Mouse (Mus musculus) heart, adult 8-10 months (tissue): ENCODE measurements around the gene Gm17334. TPM values are rescaled to one million over a fixed set of nuclear protein-coding genes. Genes with fewer than 3 reads are reported as not detected.
A peak's percentile ranks its signal among the peaks of the same experiment; 100 is the strongest.

Source experiments
- DNase-seq: peaks from one replicate; pipeline ENCODE4 v3.0.0; 2022; ENCODE audit warnings: low spot score
- total RNA-seq, 4 experiments: library from RNA; stranded (reverse); gene quantifications; 2 replicates each; pipeline ENCODE4 v1.2.4; 2022

The Gm17334 gene
- under 1 TPM; 0.40 to 0.60 (median 0.45) TPM for total RNA-seq

DNA sequence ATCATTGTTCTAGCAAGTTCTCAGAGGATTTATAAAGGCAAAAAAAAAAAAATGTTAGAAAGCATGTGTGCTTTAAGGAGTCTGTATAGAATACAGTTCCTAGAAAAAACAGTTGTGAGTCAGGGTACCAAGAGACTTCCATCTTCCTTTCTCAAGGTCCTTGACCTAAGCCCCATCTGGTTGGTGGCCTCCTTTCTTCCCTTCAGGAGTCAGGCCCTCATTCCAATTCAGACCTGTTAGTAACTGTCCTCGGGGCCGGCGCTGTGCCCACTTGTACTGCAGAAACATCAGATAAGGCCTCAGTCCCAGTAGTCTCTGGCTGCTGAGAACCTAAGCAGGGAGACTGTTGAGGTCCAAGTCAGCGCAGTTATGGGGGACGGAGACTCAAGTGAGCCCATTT is at the start of gene Gm17334:
Gene Gm17334, minus strand, starts transcription at position 101 of the 400 bp plus-strand sequence.
- no peak for DNase-seq

DNA sequence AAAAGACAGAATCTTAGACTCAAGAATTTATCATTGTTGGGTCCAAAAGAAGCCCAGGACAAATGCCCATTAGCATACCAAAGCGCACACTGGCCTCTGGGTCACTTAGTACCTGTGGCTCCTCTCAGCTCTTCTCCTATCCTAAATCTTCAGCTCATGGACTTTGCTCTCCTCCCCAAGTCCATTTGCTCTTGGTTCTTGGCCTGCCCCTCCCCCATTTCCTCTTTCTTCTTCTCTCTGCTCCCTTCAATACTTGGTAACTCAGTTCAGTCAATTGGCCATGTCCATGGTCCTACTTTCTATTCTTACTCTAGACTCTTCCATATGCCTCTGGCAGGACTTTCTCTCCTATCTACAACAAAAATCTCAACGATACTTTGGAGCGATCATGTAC is 49.0 kb upstream of the Gm17334 start:
- no peak for DNase-seq

DNA sequence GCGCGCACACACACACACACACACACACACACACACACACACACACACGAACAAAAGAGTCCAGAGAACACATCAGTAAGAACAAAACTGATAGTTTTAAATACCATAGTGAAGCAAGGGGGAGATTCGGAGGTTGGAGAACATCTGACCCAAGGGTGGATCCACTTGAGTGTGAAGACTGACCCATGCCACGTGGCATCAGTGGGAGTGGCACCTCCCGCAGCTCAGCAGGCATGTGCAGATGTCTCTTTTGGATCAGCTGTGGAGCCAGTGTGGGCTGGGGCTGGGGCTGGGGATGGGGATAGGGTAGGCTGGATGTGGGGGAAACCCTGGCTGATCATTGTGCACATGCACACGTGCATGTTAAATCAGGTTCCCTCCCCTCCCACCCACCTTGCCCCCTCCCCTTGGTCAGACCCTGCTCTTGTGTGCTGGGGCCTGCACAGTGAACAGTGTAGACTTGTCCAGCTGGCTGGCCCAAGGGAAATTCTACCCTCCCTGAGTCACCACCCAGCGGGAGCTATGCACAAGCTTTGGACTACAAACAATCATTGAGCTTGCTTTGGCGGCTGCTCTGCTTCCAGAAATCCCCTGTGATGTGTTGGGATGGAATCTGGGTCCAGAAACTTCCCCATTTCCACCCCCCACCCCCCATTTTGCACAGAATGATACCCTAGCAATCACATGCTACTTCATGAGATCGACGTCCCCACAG is 48.4 kb upstream of the Gm17334 start:
- DNase-seq: peak; percentile 43

DNA sequence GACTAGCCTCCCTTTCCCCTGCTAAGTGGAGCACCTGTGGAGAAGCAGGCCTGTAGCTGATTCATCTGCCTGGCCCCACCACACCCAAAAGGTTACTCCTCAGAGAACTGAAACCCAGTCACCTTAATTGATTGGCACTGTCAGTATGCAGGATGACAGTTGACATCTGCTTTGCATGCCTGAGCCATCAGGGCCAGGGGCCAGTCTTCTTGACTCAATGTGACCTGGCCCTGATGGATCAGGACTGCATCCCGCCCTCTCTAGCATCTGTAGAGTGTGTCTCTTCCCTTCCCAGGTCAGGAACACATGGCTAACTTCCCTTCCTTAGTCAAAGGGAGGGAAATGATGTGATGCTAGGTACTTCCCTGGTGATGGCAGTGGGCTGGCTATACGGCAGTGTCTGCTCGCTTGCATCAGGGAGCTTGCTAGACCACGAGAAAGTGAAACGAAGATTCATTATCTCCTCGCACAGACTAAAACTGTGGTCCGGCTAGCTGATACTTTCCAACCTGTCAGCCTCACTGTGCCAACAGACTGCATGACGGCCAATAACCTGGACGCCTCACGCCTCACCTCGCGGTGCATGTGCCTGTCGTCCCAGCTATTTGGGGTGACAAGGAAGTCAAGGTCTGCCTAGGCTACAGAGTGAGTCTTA is 47.7 kb upstream of the Gm17334 start:
- DNase-seq: no peak

DNA sequence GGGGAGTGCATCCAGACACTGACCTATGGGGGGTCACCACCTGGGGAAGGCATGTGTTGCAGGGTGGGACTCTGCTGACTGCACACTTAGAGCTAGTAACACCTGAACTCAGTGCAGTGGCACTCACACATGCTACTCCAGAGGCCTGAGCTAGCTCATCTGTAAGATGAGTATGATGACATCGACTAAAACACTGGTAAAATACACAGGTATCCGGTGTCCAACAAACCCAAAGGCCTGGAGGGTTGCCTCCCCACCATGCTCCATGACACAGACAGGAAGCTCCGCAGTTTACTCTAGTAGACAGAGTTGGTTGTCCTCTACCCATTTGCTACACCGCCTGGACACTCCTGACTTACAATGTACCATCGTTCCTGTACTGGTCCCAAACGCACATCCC is 46.5 kb upstream of the Gm17334 start:
- DNase-seq: no peak

DNA sequence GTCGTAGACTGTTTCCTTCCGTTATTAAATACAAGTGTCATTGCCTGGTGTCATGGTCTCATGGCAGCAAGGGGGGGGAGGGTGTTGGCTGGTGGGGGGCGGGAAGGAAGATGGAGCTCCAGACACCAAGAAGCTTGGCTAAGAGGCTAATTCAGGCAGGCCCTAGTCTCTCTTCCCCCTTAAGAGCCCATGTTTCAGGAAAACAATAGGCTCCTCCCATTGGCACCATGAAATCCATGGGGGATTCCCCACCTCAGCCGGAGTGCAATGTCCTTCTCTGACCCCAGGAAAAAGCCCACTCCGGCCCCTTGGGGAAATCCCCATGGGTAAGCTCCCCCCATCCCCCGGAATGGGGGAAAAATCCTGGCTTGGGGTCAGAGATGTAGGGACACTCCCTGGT is 45.8 kb upstream of the Gm17334 start:
- peak; percentile 55 for DNase-seq

DNA sequence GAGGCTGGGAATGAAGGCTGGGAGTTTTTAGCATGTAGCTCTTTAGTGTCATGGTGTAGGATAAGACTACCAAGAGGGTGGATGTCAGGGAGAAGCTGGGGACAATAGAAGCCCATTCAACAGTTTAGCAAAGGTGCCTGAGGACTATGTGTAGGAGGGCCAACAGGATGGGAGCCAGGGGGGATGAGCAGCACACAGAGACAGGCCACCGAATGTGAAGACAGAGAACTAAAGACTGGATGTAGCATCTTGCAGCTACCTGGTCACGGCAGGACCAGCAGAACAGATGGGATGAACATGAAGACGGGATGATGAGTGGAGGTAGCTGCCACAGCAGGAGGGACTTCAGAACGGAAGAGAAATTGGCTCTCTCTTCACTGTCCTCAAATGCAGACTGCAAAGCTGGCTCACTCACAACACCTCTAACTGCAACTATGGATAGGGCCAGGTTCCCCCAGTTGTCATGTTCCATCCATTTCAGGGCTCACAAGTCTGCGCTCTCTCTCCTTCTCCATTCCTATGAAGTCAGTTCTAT is 43.9 kb upstream of the Gm17334 start:
- no peak for DNase-seq

DNA sequence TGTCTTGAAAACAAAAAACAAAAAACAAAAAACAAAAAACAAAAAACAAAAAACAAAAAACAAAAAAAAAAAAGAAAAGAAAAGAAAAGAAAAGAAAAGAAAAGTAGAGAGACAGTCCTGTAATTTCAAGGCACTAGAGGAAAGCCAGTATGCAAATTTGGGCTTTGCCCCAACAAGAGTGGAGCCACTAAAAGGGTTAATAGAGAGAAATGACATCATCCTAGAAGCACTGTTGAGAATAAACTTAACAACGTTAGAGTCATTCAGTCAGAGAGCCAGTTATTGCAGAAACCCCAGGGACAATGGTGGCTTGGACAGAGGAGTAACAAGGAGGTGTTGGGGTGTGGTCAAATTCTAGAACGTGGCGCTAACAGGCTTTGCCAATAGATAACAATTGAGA is 41.8 kb upstream of the Gm17334 start:
- DNase-seq: no peak

DNA sequence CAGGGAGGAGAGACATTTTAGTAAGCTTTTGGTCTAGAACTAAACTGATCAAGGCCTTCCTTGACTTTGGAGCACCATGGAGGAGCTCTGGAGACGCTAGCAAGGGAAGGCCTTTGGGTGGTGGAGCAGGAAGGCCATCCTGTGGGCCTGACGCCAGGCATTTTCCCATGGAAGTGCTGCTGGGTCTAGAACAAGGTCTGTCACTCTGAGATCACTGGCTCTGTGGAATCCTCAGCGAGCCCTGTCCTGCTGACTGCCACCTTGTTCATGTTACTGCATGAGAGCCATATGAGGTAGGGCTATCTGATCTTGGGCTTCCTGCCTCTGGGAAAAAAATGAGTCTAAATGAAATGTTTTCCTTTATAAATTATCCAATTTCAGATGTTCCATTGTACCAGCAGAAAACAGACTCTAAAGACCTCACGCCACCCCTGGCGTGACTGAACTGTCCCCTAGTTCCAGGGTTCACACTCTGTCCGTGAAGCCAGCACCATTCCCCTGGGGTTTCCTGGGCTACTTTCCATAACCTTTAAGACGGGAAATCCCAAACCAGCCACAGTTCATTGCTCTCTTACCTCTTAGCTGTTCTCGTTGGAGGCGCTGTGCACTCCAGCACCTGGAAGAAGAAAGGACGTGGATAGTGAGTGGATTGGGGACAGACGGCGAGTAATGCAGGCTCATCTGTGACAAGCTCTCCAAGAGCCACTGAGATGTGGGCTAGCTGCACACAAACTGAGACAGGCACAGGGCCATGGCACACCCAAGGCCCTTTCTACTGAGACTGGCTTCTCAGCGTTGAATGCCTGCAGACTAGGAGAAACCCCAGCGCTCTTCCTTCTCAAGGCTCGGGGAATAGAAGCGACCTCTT is 40.2 kb upstream of the Gm17334 start:
- DNase-seq: peak; percentile 87

DNA sequence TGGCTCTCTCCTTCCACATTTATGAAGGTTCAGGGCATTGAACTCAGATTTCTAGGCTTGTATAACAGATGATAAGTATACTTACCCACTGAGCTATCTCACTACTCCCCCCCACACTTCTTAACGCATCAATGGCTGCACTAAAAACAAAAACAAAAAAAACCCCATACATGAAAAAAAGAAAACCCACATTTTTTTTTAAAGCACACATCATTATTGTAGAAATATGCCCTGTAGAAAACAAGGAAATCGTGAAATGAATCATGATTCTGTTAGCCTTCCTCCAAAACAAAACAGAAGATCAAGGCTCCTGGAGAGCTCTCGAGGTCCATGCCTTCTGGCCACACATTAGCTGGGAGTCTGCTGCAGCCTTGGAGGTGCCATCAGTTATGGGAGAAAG is 38.3 kb upstream of the Gm17334 start:
- DNase-seq: no peak

DNA sequence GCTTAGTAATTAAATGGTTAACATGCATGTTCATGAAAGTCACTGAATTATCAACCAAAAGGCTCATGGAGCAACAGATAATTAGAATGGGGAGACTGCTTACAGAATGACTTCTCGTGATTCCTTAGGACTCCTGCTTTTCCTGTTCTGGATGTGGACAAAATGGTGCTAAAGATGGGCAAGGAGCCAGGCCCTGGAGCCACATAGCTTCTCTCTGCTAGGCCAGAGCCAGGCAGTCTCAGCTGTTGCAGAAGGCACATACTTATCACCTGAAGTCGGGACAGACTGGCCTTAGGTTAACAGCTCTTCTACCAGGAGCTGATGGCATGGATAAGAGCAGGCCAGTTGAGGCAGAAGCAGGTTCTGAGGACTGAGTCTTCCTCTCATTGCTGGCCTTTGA is 37.8 kb upstream of the Gm17334 start:
- no peak for DNase-seq

DNA sequence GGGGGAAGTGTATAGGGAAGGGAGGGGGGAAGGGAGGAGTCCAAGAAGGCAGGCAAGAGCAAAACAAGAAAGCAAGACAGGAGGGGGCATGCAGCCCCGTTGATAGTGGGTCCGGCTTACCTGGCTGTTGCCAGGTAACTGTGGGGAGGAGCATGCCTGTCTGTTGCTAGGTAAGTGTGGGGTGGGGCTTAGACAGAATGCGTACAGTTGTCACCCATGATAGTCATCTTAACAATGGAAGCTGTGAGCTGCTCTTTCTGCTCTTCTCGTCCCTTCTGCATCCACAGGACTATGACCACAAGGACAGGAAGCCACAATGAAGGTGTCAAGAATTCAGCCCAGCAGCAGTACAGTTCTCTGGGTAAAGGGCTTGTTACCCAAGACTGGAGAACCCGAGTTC is 37.2 kb upstream of the Gm17334 start:
- DNase-seq: no peak

DNA sequence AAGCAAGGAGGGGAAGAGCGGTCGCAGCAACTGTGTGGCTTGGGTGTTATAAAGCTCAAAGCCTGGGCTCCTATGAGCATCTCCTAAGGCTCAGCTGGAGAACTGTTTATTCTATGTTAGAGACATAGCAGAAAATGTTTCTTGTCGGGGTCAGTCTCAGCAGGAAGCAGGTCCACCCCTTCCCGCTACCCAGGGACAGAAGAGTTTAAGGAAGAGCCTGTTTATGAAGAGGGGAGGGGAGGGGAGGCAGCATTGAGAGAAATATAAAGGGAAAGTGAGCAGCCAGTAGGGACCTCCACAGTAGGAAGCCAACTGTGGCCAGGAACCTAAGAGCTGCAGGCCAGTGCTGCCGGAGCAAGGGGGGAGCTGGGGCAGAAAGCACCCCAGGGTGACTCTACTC is 36.4 kb upstream of the Gm17334 start:
- no peak for DNase-seq

DNA sequence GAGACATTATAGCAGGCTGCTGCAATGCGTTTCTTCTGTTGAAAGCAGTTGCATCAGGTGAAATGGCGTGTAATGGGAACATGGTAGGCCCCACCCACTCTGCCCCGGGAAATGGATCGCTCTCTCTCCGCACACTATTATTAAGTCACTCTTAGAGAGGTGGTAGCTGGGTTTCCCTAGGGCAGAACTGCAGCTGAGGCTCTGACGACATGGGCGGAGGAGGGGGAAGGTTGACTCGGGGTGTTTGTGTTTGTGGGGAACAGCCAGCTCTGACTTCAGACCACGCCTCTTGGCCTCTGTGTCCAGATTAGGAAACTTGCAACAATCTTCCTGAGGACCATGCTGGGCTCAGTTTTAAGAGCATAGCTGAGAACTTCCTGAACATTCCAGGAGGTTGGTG is 32.8 kb upstream of the Gm17334 start:
- DNase-seq: peak; percentile 85

DNA sequence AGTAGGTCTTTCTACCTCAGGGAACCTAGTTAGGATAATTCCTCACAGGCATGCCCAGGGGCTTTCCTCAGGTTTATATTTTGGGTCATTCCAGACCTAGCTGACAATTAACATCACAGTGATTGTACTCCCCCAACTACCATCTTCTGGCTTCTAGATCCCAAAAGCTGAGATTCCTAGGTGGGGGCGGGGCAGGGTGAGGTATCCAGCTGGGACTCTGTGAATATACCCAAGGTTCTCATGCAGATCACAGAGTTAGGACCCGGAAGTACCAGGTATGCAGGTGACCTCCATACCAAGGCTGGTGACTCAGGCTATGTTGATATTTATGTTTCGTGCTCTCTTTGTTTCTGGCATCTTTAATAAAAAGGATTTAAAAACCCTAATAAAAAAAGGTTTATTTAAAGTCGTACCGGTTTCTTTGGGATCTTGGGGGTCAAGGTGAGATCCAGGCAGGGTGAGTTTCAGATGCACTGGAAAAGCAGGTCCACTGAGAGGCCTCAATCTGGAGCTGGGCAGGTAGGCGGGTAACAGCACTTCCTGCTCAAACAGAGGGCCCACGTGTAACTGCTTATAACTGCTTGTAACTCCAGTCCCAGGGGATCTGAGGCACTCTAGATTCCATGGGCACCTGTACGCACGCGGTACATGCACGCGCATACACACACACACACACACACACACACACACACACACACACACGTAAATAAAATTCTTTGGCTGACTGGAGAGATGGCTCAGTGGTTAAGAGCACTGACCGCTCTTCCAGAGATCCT is 31.8 kb upstream of the Gm17334 start:
- no peak for DNase-seq

DNA sequence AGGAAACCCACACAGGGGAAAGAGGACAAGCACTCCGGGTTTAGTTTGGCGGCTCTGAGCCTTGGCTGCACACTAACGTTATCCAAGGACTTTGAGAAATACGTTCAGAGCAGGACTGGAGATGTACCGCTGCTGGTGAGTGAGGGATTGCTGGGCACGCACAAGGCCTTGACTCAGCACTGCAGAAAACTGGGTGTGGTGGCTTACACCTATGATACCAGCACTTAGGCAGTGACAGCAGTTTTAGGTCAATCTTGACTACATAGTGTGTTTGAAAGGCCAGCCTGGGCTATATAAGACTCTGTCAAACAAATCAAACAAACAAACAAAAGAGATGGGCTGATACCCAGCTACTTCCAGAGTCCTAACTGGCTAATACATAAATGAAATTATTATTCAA is 30.5 kb upstream of the Gm17334 start:
- DNase-seq: no peak

DNA sequence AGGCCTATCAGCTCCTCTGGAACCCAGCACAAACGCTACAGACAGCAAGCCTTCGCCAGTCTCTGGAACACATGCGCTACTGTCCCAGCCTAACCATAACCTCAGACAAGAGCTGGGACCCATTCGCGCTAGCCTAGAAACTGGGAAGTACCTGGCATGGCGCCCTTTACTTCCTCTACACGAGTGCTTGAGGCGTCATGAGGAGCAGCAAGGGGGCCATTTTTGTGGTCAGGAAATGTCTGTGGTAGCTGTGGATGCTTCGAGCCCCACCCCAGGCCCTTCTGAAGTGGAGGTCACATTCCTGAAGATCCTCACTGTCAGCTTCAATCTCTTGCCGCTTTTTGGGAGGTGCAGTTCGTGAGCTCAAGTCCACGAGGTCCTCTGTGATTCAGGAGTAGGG is 30.1 kb upstream of the Gm17334 start:
- DNase-seq: no peak

DNA sequence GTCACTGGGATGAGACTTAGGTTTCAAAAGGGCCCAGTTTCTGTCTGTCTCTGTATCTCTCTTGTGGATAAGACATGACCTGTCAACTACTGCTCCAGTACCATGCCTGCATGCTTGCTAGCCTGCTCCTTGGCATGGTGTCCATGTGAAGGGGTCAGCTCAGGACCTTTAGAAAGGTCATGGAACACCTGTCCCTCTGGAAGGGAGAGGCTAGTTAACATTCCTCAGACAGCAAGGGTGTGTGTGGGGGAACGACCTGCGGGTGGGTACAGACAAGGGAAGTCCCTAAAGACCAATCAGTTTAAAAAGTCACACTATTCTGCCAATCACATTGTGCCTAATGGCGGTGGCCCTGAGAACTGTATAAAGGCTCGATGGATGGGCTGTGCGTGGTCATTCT is 28.0 kb upstream of the Gm17334 start:
- no peak for DNase-seq

DNA sequence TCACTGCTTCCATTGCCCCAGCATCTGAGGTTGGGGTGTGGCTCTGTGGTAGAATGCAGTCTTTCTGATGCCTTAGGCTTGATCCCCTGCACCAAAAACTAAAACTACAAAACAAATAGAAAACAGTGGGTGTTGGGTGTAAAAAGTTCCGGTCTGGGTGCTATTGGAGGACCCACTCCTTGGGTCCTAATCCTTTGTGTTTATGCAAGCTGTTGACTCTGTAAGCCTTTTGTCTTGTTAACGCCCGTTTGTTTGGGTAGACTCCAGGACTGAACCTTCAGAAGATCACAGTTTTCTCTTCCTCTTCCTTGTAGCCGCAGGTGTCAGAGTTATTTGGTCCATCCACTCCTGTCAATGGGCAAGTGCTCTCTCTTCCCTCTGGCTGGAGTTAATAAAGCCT is 27.0 kb upstream of the Gm17334 start:
- DNase-seq: no peak

DNA sequence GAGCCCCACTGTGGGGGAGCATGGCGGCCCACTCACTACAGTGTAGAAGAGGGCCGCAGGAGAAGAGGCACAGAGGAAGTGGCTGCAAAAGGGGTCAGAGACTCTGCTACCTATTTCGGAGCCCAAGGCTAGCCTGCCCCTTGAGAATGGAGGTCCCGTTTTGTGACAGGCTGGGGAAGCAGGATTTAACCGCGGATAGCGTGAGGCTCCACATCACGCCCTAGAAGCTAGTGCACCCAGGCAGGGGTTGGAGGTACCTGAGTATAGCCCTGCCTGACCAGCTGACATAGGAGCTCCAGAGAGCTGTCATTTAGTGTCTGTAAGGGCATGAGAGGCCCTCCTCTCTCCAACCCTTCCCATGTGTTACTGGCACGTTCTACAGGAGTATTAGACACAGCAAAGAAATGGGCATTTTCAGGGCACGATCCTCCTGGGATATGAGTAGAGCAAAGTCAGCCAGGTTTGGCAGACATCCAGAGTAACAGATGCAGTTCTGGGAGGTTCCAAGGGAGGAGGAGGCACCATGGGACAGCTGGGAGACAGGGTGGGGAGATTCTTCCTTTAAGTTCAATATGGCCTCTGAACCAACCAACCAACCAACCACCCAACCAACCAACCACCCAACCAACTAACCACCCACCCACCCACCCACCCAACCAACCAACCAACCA is 25.2 kb upstream of the Gm17334 start:
- no peak for DNase-seq

DNA sequence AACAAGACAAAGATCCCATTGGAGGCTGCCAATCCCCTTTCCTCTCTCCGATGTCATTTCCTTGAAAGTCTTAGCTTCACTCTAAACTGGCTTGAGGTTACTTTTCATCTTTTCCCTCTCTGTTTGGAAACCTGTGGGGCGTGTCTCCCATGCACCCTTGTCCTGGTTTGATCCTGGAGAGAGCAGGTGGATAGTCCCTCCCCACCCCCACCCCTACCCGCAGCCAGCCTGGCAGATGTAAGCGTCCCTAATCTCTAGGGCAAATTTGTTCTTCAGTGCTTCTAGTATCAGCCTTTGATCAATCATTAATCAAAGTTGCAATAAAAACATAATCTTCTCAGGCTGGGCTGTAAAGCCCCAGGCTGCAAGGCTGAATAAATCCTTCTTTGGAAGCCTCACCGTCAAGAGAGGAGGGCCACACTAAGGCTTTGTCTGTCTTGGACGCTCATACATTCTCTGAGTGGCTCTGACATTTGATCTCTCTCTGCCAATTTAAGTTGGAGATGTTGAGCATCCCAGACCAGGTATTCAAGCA is 24.5 kb upstream of the Gm17334 start:
- no peak for DNase-seq
